Mouse (Mus musculus) liver, adult 2 months (tissue): ENCODE measurements around the gene Ccdc146. TPM values are rescaled to one million over a fixed set of nuclear protein-coding genes. Genes with fewer than 3 reads are reported as not detected.
"Not testable (repeated sequence)": the region's sequence is repeated elsewhere in the genome, so short reads cannot be mapped to it uniquely, and the experiment has no call there.

Source experiments
- DNase-seq: peaks from one replicate; pipeline ENCODE4 v3.0.0-alpha.2; 2011; ENCODE audit warnings: low read depth, low spot score; ENCODE audit errors: extremely low read depth
- H3K27ac ChIP-seq: fragments of 200-500 bp; replicated peaks from 2 replicates; pipeline ENCODE4 v1.5.1; 2012; ENCODE audit warnings: low read depth, mild to moderate bottlenecking, control low read depth, inconsistent platforms, low read length; ENCODE audit not compliant: insufficient read depth
- H3K27me3 ChIP-seq: fragments of 200-500 bp; 2 replicates; pipeline ENCODE4 v1.6.1; 2012; ENCODE audit warnings: mild to moderate bottlenecking, moderate library complexity, low read length, inconsistent platforms; ENCODE audit not compliant: control insufficient read depth, insufficient read depth
- H3K36me3 ChIP-seq: fragments of 200-500 bp; 2 replicates; pipeline ENCODE4 v1.6.1; 2012; ENCODE audit warnings: low read length, inconsistent platforms; ENCODE audit not compliant: control insufficient read depth, insufficient read depth
- H3K4me1 ChIP-seq: fragments of 200-500 bp; 2 replicates; pipeline ENCODE4 v1.6.1; 2011; ENCODE audit warnings: low read length; ENCODE audit not compliant: control insufficient read depth, insufficient read depth
- H3K4me3 ChIP-seq: fragments of 200-500 bp; 2 replicates; pipeline ENCODE4 v1.5.1; 2011; ENCODE audit warnings: low read depth, mild to moderate bottlenecking, control low read depth, low read length, moderate library complexity; ENCODE audit not compliant: insufficient read depth
- H3K79me2 ChIP-seq: fragments of 200-500 bp; 2 replicates; pipeline ENCODE4 v1.6.1; 2012; ENCODE audit warnings: inconsistent platforms, mild to moderate bottlenecking, low read length, moderate library complexity; ENCODE audit not compliant: control insufficient read depth, insufficient read depth
- H3K9ac ChIP-seq: fragments of 200-500 bp; 2 replicates; pipeline ENCODE4 v1.6.1; 2012; ENCODE audit warnings: low read depth, mild to moderate bottlenecking, control low read depth, inconsistent platforms, low read length
- CTCF ChIP-seq: fragments of 200-500 bp; IDR thresholded peaks from 2 replicates; pipeline ENCODE4 v1.5.1; 2011; ENCODE audit warnings: low read depth, low read length, control low read depth
- POLR2A ChIP-seq: fragments of 200-500 bp; IDR thresholded peaks from 2 replicates; pipeline ENCODE4 v1.6.1; 2011; ENCODE audit warnings: low read length, control low read depth; ENCODE audit not compliant: insufficient read depth; ENCODE audit errors: extremely low read depth
- WGBS: fragments of 180-500 bp; shearing (Covaris S2); methylation state at CpG from one replicate; pipeline ENCODE4 v1.1.7; 2018; 5-methylcytosine and 5-hydroxymethylcytosine counted together
- polyA plus RNA-seq: library from polyadenylated mRNA; depleted of rRNA; stranded (reverse); fragments of >200 nt; gene quantifications from 2 replicates; pipeline ENCODE4 v1.2.3, GENCODE M21; 2012
- total RNA-seq: library from RNA; depleted of rRNA; stranded (reverse); fragments of >200 nt; gene quantifications from 2 replicates; pipeline ENCODE4 v1.2.3, GENCODE M21; 2014

The Ccdc146 gene
- total and polyA plus RNA-seq, 2 experiments = not detected

DNA sequence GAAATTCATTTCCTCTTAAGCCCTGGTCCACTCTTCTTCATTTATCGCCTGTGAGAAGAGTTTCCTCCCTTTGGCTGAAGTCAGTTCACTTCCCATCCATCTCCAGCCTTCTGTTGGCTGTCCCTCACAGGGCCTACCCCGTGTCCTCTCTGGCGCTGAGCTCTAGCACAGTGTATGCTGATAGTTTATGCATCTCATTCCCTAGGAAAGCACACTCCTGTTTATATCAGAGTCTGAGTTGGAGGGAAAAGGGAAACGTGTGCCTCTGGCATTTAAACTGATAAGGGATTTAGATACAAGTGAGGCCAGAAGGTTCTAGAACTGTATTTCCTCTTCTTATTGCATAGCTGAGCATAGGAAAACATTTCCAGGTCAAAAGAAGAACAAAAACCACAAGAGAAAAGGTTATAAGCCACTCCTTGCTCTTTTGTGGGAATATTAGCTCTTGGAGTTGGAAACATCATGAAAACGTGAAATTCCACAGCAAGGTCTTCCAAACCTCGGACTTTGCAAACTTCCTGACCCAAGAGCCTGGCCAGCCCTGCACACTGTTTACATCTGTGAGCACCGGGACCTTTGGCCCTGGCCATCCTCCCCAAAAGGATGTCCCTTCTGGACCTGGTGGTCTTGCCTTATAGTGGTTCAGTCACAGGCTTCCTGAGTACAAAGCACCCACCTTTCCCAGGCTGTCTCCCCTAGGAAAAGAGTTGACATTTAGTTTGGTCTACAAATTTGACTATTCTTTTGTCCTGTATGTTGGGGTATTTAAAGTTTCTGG, 135.6 kb downstream of the Ccdc146 start:
- WGBS = 70% methylated on average over 7 of the region's 7 CpGs

DNA sequence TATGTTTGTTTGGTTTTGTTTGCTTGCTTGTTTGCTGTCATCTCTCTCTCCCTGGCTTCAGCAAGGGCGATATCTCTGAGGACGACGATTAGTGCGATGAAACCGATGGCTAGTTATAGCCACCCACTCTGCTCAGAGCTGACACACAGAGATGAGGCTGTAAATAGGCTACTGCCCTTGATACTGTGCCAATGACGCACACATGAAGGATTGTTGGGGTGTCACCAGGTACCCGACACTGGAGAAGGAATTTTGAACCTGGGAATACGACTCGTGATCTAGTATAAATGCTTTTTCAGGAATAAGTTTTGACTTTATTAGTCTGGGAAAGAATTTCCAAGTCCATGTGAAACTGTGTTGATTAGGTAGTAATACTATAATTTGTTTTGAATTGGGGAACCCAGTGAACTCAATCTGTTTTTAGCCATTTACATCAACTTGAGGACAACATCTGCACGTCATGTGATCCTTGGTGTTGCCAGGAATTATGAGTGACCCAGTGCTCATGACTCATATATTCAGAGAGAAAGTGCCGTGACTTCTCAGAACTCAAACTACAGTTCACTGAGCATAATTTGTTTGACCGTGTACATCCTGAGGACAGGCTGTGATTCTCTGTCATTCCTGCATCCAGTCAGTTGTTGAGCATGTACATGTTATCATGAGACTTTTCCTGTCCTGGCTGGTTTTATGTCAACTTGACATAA, 141.0 kb downstream of the Ccdc146 start:
- H3K36me3 ChIP-seq = peaks cover 39% of the 10 kb centered on the region
- H3K9ac ChIP-seq = no peak overlapping the region
- no peak overlapping the region for H3K27ac ChIP-seq
- no peaks in the 10 kb centered on the region for H3K4me1 ChIP-seq
- DNase-seq = no peak
- TF ChIP-seq POLR2A = no peak
- no peak for TF ChIP-seq CTCF
- H3K79me2 ChIP-seq = no peaks in the 10 kb centered on the region
- WGBS = 91% methylated on average over 12 of the region's 12 CpGs
- H3K27me3 ChIP-seq = no peaks in the 10 kb centered on the region
- no peak overlapping the region for H3K4me3 ChIP-seq

More for the DNA sequence above, 135.6 kb downstream of the Ccdc146 start:
- no peaks in the 10 kb centered on the region for H3K4me1 ChIP-seq
- H3K4me3 ChIP-seq = no peak overlapping the region
- TF ChIP-seq CTCF = no peak
- no peak for TF ChIP-seq POLR2A
- H3K9ac ChIP-seq = no peak overlapping the region
- no peaks in the 10 kb centered on the region for H3K27me3 ChIP-seq
- H3K79me2 ChIP-seq = no peaks in the 10 kb centered on the region
- peak; percentile 12 for DNase-seq
- peaks cover 39% of the 10 kb centered on the region for H3K36me3 ChIP-seq
- 0 out of 2 replicates have a peak overlapping the region, but pooled peaks have one; percentile 34 for H3K27ac ChIP-seq

DNA sequence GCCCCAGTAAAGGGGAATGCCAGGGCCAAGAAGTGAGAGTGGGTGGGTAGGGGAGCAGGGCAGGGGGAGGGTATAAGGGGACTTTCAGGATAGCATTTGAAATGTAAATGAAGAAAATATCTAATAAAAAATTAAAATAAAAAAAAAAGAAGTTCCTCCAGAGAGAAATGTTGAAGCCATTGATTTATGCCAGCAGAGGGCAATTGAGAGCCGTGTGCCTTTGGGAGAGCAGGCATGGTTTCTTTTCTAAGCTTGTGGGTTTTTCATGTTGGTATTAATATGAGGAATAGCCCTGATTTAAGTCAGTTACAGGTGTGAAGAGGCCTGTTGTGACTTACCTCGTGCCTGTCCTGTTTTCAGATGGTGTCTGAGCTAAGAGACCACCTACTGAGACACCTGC, 146.8 kb downstream of the Ccdc146 start:
- H3K27ac ChIP-seq, H3K27me3 ChIP-seq, DNase-seq, H3K9ac ChIP-seq, H3K79me2 ChIP-seq, H3K4me3 ChIP-seq, H3K4me1 ChIP-seq: not testable (repeated sequence)
- WGBS = 78% methylated on average over 2 of the region's 2 CpGs
- H3K36me3 ChIP-seq = peaks cover 22% of the 10 kb centered on the region

DNA sequence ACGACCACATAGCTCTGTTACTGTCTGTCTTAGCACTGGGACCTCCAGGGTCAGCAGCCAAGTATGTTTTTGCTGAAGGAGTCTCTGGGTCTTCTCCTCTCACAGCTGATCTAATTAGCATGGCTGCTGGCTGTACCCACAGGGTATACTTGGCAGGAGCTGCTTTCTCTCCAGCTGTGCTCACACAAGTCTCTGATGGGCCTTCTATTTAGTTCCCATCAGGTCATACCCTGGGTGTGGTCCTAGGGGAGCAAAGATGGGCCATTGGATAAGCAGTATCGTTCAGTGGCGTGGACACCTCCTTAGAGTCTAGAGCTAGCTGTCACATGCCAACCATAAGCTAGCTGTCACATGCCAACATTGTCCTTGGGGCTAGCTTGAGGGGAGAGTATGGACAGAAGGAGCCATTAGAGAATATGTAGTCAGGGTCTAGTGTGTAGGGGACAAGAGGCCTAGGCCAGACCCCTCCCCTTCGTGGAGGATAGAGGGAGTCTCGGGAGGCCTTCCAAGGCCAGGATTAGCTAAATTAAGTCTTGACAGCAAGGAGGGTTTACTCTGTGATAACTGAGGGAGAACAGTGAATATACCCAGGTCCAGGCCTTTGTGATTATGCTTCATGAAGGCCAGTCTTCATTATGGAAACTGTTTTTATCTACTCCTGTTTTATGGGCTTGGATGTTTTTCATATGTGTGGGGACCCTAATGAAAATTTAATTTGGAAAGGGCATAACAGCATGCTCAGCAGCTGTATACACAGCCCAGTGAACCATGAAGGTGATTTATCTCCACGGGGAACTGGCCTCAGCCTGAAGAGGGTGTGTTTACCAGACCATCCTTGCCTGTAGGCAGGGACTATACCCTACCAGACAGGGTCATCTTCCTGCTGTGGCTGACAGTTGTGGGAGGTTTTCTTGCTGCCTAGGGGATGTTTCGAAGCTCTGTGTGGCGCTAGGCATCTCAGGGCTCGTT, 152.8 kb downstream of the Ccdc146 start:
- Histone ChIP-seq H3K9ac (no peak overlapping the region), H3K27ac (no peak overlapping the region), H3K36me3 (peaks cover 15% of the 10 kb centered on the region), H3K79me2 (no peaks in the 10 kb centered on the region), H3K27me3 (no peaks in the 10 kb centered on the region), H3K4me1 (no peaks in the 10 kb centered on the region; the same call in none of the 2 replicates), H3K4me3 (no peak overlapping the region)
- whole genome bisulfite sequencing = 81% methylated on average over 9 of the region's 9 CpGs
- TF ChIP-seq CTCF (no peak), POLR2A (no peak)
- DNase-seq = no peak

DNA sequence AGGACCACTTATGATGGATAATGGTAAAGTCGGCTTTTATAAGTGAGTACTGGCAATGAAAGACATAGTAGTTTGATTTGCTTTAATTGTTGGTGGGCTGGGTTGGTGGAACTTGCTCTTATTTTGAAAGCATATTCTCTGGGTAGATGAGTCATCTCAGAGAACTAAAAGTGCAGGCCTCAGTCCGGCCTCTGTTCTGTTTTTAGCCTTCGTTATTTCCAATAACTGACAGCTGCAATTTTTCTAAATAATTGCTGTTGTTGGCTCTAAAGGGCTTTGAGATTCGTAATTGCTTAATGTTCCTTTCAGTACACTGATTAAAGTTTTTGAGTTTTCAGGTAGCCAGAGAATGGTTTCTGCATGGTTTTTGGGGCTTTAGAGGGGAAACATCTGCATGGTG, 153.7 kb downstream of the Ccdc146 start:
- peaks cover 15% of the 10 kb centered on the region for H3K36me3 ChIP-seq
- no peak overlapping the region for H3K9ac ChIP-seq
- no peaks in the 10 kb centered on the region for H3K79me2 ChIP-seq
- TF ChIP-seq POLR2A (no peak), CTCF (no peak)
- H3K27ac ChIP-seq = no peak overlapping the region
- 88% methylated on average over 4 of the region's 4 CpGs for WGBS
- H3K4me3 ChIP-seq = no peak overlapping the region
- DNase-seq = no peak
- no peaks in the 10 kb centered on the region; the same call in none of the 2 replicates for H3K4me1 ChIP-seq
- no peaks in the 10 kb centered on the region for H3K27me3 ChIP-seq
